Mouse (Mus musculus): ENCODE results near the gene Nup160.

- no peak for TF ChIP-seq CTCF (IDR thresholded peaks at IDR 0.05; ENCODE audit: borderline replicate concordance, extremely low read depth, insufficient read depth, insufficient read length)
- no peak for TF ChIP-seq POLR2A (IDR thresholded peaks at IDR 0.05; ENCODE audit: borderline replicate concordance, extremely low read depth, insufficient read depth, insufficient read length, poor library complexity, severe bottlenecking)
These were observed 72.9 kb downstream of the Nup160 start for GRCm38 (mm10) chr2:90749676-90750459.

All from brain, embryonic 14.5 days (tissue).